Mouse (Mus musculus): ENCODE results near the gene Rpl29.

Gene Rpl29

GRCm38 (mm10) chr9:106473081-106473752, 44.0 kb downstream of the Rpl29 start:
- DNase-seq (ENCODE audit: low spot score), result no peak

- DNase-seq (ENCODE audit: low spot score), result no peak
Observed at GRCm38 (mm10) chr9:106473753-106474105, 44.5 kb downstream of the Rpl29 start.

GRCm38 (mm10) chr9:106474456-106474855, 45.2 kb downstream of the Rpl29 start:
- no peak for DNase-seq (ENCODE audit: low spot score)

- no peak for DNase-seq (ENCODE audit: low spot score)
Observed at GRCm38 (mm10) chr9:106475046-106475445, 45.8 kb downstream of the Rpl29 start.

GRCm38 (mm10) chr9:106475663-106476001, 46.4 kb downstream of the Rpl29 start, which contains the start of gene Rrp9:
TSS of gene Rrp9 (plus strand) at chr9:106475963.
- DNase-seq (ENCODE audit: low spot score), result no peak

- no peak for DNase-seq (ENCODE audit: low spot score)
Observed at GRCm38 (mm10) chr9:106476002-106476923, 47.0 kb downstream of the Rpl29 start.

GRCm38 (mm10) chr9:106476924-106477484, 47.8 kb downstream of the Rpl29 start, which contains the start of gene Parp3:
TSS of gene Parp3 (minus strand) at chr9:106476949.
- peak; percentile 98 for DNase-seq (ENCODE audit: low spot score)

- no peak for DNase-seq (ENCODE audit: low spot score)
Observed at GRCm38 (mm10) chr9:106477649-106478048, 48.4 kb downstream of the Rpl29 start.

- DNase-seq (ENCODE audit: low spot score), result no peak
Observed at GRCm38 (mm10) chr9:106478101-106478500, 48.8 kb downstream of the Rpl29 start.

- DNase-seq (ENCODE audit: low spot score), result no peak
Observed at GRCm38 (mm10) chr9:106480541-106480940, 51.3 kb downstream of the Rpl29 start.

GRCm38 (mm10) chr9:106481075-106481474, 51.8 kb downstream of the Rpl29 start:
- DNase-seq (ENCODE audit: low spot score), result no peak
